Mouse (Mus musculus) embryonic facial prominence, embryonic 13.5 days (tissue): Measurements from ENCODE around the gene Fzd9. TPM values are rescaled to one million over a fixed set of nuclear protein-coding genes. Genes with fewer than 3 reads are reported as not detected.

ENCODE experiments used
- ATAC-seq: fragments of 200-750 bp; cut with Nextera tagmentation; 2 replicates; pipeline ENCODE4 v1.8.0; 2017; ENCODE audit warnings: low read depth; ENCODE audit not compliant: insufficient number of reproducible peaks, insufficient read depth, low FRiP score, low TSS enrichment
- H3K27ac ChIP-seq: fragments of 300-500 bp; sonication (generic); 2 replicates; pipeline ENCODE4 v1.5.1; 2015; ENCODE audit warnings: moderate library complexity, mild to moderate bottlenecking, inconsistent platforms
- H3K27me3 ChIP-seq: fragments of 300-500 bp; sonication (generic); 2 replicates; pipeline ENCODE4 v1.6.1; 2015; ENCODE audit warnings: mild to moderate bottlenecking, inconsistent platforms
- H3K36me3 ChIP-seq: fragments of 300-500 bp; sonication (generic); 2 replicates; pipeline ENCODE4 v1.6.1; 2015; ENCODE audit warnings: mild to moderate bottlenecking, inconsistent platforms
- H3K4me1 ChIP-seq: fragments of 300-500 bp; sonication (generic); 2 replicates; pipeline ENCODE4 v1.6.1; 2015; ENCODE audit warnings: inconsistent platforms
- H3K4me2 ChIP-seq: fragments of 300-500 bp; sonication (generic); 2 replicates; pipeline ENCODE4 v1.6.1; 2015; ENCODE audit warnings: moderate library complexity, mild to moderate bottlenecking, inconsistent platforms
- H3K4me3 ChIP-seq: fragments of 300-500 bp; sonication (generic); 2 replicates; pipeline ENCODE4 v1.5.1; 2015; ENCODE audit warnings: mild to moderate bottlenecking, inconsistent platforms
- H3K9ac ChIP-seq: fragments of 300-500 bp; sonication (generic); 2 replicates; pipeline ENCODE4 v1.6.1; 2015; ENCODE audit warnings: mild to moderate bottlenecking, inconsistent platforms
- H3K9me3 ChIP-seq: fragments of 300-500 bp; sonication (generic); 2 replicates; pipeline ENCODE4 v1.6.1; 2016; ENCODE audit warnings: inconsistent platforms
- WGBS: fragments of 180-500 bp; shearing (Covaris S2); methylation state at CpG from one replicate; pipeline ENCODE4 v1.1.7; 2015; ENCODE audit warnings: mixed read lengths; 5-methylcytosine and 5-hydroxymethylcytosine counted together
- polyA plus RNA-seq: library from polyadenylated mRNA; unstranded; fragments of >200 nt; fragmentation: Nextera tagmentation; extraction: Ambion mirVana; gene quantifications from 2 replicates; pipeline ENCODE4 v1.2.1, GENCODE M21; 2015

The Fzd9 gene
- polyA plus RNA-seq, 1 experiment from 2014 or later = 11.9 TPM

DNA sequence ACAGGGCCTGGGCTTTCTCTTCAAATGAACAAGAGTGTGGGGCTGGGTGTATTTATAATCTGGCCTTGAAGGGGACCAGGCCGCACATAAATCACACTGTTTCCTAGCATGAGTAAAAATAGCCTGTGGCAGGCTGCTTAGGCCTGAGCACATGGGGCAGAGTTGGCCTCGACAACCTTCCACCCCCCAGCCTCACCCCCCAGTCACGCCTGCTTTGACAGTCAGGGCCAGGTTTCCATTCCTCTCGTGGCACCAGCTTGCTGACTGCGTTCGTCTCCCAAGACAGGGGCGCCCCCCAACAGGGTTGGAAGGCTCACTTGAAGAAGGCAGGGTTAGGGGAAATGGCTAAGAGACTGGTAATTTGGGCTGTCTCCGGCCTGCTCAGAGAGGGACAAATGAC lies 18.4 kb upstream of the Fzd9 start:
- Histone ChIP-seq H3K4me2 (no peak overlapping the region), H3K9ac (0 out of 2 replicates have a peak overlapping the region, but pooled peaks have one; percentile 27), H3K4me3 (no peak overlapping the region), H3K4me1 (peaks cover 18% of the 10 kb centered on the region), H3K27ac (no peak overlapping the region), H3K27me3 (no peaks in the 10 kb centered on the region), H3K9me3 (no peaks in the 10 kb centered on the region), H3K36me3 (no peaks in the 10 kb centered on the region)
- 70% methylated on average over 8 of the region's 8 CpGs for WGBS
- no peak for ATAC-seq

DNA sequence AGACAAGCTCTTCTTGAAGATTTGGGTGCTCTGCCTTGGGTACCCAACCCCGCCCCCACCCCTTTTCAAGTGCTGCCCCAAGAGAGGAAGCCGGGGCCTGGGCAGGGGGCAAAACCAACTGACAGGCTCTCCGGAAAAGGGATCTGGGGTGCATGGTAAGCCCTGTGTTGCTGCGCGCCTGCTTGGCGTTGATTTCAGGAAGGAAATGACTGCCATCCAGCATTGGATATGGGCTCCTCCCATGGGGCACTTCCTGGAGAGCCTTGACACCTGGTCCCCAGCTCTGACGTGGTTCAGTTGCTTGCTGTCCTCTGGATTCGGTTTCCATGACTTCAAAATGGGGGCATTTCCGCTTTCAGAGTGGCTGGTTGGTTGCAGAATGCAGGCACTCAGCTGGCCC lies 13.5 kb upstream of the Fzd9 start:
- Histone ChIP-seq H3K4me2 (peak overlapping the region; percentile 48), H3K4me3 (0 out of 2 replicates have a peak overlapping the region, but pooled peaks have one; percentile 11), H3K27ac (peak overlapping the region; percentile 91), H3K9ac (no peak overlapping the region), H3K27me3 (no peaks in the 10 kb centered on the region), H3K36me3 (no peaks in the 10 kb centered on the region), H3K4me1 (peaks cover 16% of the 10 kb centered on the region), H3K9me3 (no peaks in the 10 kb centered on the region)
- 17% methylated on average over 9 of the region's 9 CpGs for WGBS
- ATAC-seq = peak; percentile 38; the same call in 1 of the 2 replicates

GRCm38 (mm10) chr5:135263866-135264503 lies 13.0 kb upstream of the Fzd9 start:
- ATAC-seq = peak; percentile 93
- peak overlapping the region; percentile 11 for H3K4me3 ChIP-seq
- 9% methylated on average over 17 of the region's 17 CpGs for WGBS
- peak overlapping the region; percentile 48 for H3K4me2 ChIP-seq
- no peaks in the 10 kb centered on the region for H3K9me3 ChIP-seq
- H3K4me1 ChIP-seq = peaks cover 14% of the 10 kb centered on the region
- no peaks in the 10 kb centered on the region for H3K27me3 ChIP-seq
- no peaks in the 10 kb centered on the region for H3K36me3 ChIP-seq
- H3K27ac ChIP-seq = peak overlapping the region; percentile 91
- H3K9ac ChIP-seq = no peak overlapping the region

DNA sequence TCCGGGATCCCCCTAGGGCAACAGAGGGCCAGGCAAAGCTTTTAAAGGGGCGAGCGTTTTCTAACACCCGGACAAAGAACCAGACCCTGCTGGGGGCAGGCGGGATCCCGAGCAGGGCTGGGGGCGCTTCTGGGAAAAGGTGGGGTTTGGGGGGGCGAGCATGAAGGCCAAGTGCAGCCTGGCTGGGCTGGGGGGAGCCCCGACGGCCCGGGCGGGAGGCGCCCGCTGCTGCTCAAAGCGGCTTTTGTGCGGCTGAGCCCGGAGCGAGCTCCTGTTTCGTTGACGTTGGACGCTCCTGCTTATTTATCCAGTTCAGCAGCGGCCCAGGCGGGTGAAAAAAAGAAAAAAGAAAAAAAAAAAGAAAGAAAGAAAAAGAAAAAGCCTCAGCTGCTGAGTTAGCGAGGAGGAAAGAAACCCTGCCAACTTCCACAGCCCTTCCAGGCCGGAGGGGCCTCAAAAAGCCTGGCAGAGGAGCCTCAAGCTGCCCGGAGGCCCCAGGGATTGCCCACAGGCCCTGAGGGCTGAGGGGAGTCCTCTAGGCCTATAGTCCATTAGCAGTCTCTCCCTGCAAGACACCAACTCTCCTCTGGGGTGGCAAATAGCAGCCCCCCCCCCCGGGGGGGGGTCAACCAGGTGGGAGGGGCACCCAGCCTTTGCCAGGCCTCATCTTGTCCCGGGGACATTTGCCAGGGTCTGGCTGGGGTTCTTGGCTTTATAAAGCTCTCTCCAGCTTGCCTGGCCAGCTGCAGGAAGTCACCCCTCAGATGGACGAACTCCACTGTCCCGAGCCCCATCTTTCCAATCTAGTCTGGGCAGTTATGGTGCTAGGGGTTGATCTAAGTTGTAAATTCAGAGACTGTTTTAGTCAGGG lies 7.5 kb upstream of the Fzd9 start:
- peak overlapping the region; percentile 57 for H3K4me2 ChIP-seq
- H3K4me1 ChIP-seq = peaks cover 21% of the 10 kb centered on the region
- H3K9me3 ChIP-seq = no peaks in the 10 kb centered on the region
- H3K4me3 ChIP-seq = peak overlapping the region; percentile 37
- no peaks in the 10 kb centered on the region for H3K27me3 ChIP-seq
- H3K27ac ChIP-seq = peak overlapping the region; percentile 96
- 12% methylated on average over 30 of the region's 30 CpGs for WGBS
- no peaks in the 10 kb centered on the region for H3K36me3 ChIP-seq
- H3K9ac ChIP-seq = peak overlapping the region; percentile 73
- ATAC-seq = peak; percentile 56; the same call in 1 of the 2 replicates

DNA sequence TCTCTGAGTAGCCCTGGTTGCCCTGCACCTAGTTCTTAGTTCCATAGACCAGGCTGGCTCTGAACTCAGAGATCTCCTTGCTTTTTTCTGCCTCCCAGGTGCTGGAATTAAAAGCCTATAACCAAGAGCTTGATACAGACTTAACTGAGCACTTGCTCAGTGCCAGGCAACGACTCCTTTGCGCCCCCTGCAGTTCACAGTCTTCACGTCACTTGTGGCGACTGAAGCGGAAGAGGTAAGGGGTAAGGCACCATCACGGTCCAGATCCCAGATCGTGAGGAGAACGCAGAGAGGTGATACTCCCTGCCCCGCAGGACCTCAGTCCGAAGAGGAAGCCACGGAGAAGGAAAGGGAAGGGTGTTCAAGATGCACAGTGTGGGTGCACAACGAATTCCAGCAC lies 6.5 kb upstream of the Fzd9 start:
- H3K27me3 ChIP-seq = no peaks in the 10 kb centered on the region
- no peak overlapping the region for H3K4me3 ChIP-seq
- H3K27ac ChIP-seq = peak overlapping the region; percentile 96
- no peaks in the 10 kb centered on the region for H3K9me3 ChIP-seq
- H3K4me2 ChIP-seq = no peak overlapping the region
- H3K9ac ChIP-seq = no peak overlapping the region
- 83% methylated on average over 12 of the region's 12 CpGs for WGBS
- no peaks in the 10 kb centered on the region for H3K36me3 ChIP-seq
- peaks cover 26% of the 10 kb centered on the region for H3K4me1 ChIP-seq
- no peak for ATAC-seq

DNA sequence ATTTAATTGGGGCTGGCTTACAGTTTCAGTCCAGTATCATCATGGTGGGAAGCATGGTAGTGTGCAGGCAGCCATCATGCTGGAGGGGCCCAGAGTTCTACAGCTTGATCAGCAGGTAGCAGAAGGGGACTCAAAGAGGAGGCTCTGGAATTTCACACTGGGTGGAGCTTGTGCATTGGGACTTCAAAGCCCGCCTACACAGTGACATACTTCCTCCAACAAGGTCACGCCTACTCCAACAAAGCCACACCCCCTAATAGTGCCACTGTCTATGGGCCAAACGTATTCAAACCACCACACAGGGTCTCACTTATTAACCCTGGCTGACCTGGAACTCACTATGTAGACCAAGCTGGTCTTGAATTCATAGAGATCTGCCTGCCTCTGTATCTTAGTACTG lies 5.1 kb upstream of the Fzd9 start:
- Histone ChIP-seq H3K9ac (no peak overlapping the region), H3K27me3 (peaks cover 3% of the 10 kb centered on the region; the same call in 1 of the 2 replicates), H3K9me3 (no peaks in the 10 kb centered on the region), H3K4me2 (no peak overlapping the region), H3K36me3 (no peaks in the 10 kb centered on the region), H3K4me3 (no peak overlapping the region), H3K27ac (no peak overlapping the region), H3K4me1 (peaks cover 28% of the 10 kb centered on the region)
- WGBS = 75% methylated on average over 3 of the region's 3 CpGs
- no peak for ATAC-seq

DNA sequence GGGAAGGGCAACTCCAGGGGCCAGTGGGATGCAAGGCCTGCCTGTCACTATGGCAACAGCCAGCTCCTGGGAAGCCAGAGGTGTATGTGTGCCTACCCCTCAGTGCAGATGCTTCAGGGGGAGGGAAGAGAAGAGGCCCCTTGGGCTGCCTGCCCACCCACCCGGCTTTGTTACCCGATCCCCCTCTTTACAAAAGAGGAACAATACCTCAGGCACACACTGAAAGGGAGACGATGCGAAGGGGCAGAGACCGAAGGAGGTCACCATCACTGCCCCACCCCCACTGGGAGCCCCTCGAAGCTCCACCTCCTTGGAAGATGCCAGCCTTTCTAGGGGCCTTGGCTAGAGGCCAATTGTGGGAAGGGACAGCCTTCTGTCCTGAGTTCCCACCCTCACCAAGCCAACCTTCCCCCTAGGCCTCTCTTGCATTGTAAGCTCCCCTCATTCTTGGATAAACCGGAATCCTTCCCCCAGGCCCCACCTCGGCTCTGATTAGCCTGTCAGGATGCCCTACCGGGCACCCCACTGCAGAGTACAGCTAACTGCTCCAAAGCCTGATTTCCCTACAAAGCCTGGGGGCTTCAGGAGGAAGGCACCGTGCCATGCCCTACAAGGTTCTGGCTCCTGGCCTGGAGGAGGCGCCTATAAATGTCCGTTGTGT lies 2.8 kb upstream of the Fzd9 start:
- Histone ChIP-seq H3K36me3 (no peaks in the 10 kb centered on the region), H3K9me3 (no peaks in the 10 kb centered on the region), H3K27ac (peak overlapping the region; percentile 68), H3K4me2 (peak overlapping the region; percentile 18; the same call in 1 of the 2 replicates), H3K4me3 (no peak overlapping the region), H3K27me3 (peaks cover 24% of the 10 kb centered on the region), H3K4me1 (peaks cover 39% of the 10 kb centered on the region), H3K9ac (peak overlapping the region; percentile 37; the same call in 1 of the 2 replicates)
- 5% methylated on average over 12 of the region's 12 CpGs for WGBS
- ATAC-seq = 0 out of 2 replicates have a peak, but pooled peaks have one; percentile 21

- Histone ChIP-seq H3K27me3 (peaks cover 32% of the 10 kb centered on the region), H3K4me3 (peak overlapping the region; percentile 67), H3K9me3 (no peaks in the 10 kb centered on the region), H3K4me2 (peak overlapping the region; percentile 98), H3K36me3 (peaks cover 20% of the 10 kb centered on the region), H3K27ac (no peak overlapping the region; the same call in 1 of the 2 replicates), H3K4me1 (peaks cover 30% of the 10 kb centered on the region), H3K9ac (peak overlapping the region; percentile 75)
- 0 out of 2 replicates have a peak, but pooled peaks have one; percentile 27 for ATAC-seq
- 1% methylated on average over 88 of the region's 92 CpGs for WGBS
Measured at GRCm38 (mm10) chr5:135250186-135251078, 598 bp downstream of the Fzd9 start.

- peak overlapping the region; percentile 67 for H3K4me3 ChIP-seq
- H3K27me3 ChIP-seq = peaks cover 32% of the 10 kb centered on the region
- H3K4me2 ChIP-seq = peak overlapping the region; percentile 98
- peaks cover 26% of the 10 kb centered on the region for H3K4me1 ChIP-seq
- H3K9ac ChIP-seq = peak overlapping the region; percentile 75; the same call in 1 of the 2 replicates
- 84% methylated on average over 16 of the region's 16 CpGs for WGBS
- peaks cover 33% of the 10 kb centered on the region for H3K36me3 ChIP-seq
- H3K27ac ChIP-seq = no peak overlapping the region
- H3K9me3 ChIP-seq = no peaks in the 10 kb centered on the region
- no peak for ATAC-seq
Measured at GRCm38 (mm10) chr5:135248956-135249676, 1.9 kb downstream of the Fzd9 start.

DNA sequence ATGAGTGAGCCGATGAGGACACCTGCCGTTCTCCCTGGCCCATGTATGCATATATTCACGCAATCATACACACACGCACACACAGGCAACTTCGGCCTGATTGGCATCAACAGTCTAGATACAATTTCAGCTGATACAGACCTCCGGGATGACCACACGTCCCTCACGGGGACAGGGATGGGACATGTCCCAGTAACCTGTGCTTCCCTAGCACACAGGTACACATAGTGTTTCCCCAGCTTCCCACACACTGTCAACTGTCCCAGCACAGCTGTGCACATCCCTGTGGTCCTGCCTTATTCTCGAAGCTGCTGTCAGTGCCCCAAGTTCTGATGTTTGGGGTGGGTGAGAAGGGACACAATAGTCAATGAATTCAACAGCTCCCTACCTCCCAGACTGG lies 3.7 kb downstream of the Fzd9 start:
- peak overlapping the region; percentile 67; the same call in 1 of the 2 replicates for H3K4me3 ChIP-seq
- no peak for ATAC-seq
- H3K27me3 ChIP-seq = peaks cover 32% of the 10 kb centered on the region
- no peaks in the 10 kb centered on the region for H3K9me3 ChIP-seq
- H3K4me2 ChIP-seq = peak overlapping the region; percentile 98
- WGBS = 77% methylated on average over 9 of the region's 9 CpGs
- H3K9ac ChIP-seq = 0 out of 2 replicates have a peak overlapping the region, but pooled peaks have one; percentile 22
- peaks cover 49% of the 10 kb centered on the region for H3K36me3 ChIP-seq
- H3K27ac ChIP-seq = no peak overlapping the region
- H3K4me1 ChIP-seq = peaks cover 14% of the 10 kb centered on the region
